Mouse (Mus musculus): ENCODE measurements around the gene BC055324. TPM values are rescaled to one million over a fixed set of nuclear protein-coding genes. Genes with fewer than 3 reads are reported as not detected.

Gene BC055324
- polyA plus RNA-seq, 2 experiments, result 19.6 to 21.1 TPM

- Histone ChIP-seq H3K27ac (replicated peaks; ENCODE audit: low read depth, low read length) (no peak overlapping the region), H3K4me3 (replicated peaks; ENCODE audit: low read length) (no peak overlapping the region), H3K4me1 (ENCODE audit: control insufficient read depth, insufficient read depth, low read length) (no peaks in the 10 kb centered on the region), H3K9ac (ENCODE audit: low read depth, low read length, severe bottlenecking) (no peak overlapping the region), H3K36me3 (ENCODE audit: control insufficient read depth, insufficient read depth, low read length) (peaks cover 20% of the 10 kb centered on the region), H3K4me2 (replicated peaks; ENCODE audit: low read depth, low read length, severe bottlenecking) (no peak overlapping the region), H3K9me3 (ENCODE audit: control insufficient read depth, low read length) (no peaks in the 10 kb centered on the region), H3K27me3 (ENCODE audit: control insufficient read depth, insufficient read depth, low read length) (no peaks in the 10 kb centered on the region)
- 98% methylated on average over 2 of the region's 2 CpGs for WGBS
- ATAC-seq (ENCODE audit: low FRiP score, low read depth) (no peak), DNase-seq (ENCODE audit: low spot score) (no peak)
- TF ChIP-seq POLR2A (IDR thresholded peaks at IDR 0.05; ENCODE audit: borderline replicate concordance, extremely low read depth, insufficient read depth, insufficient read length), result no peak
Observed at GRCm38 (mm10) chr1:163975088-163975487, 19.5 kb downstream of the BC055324 start.

DNA sequence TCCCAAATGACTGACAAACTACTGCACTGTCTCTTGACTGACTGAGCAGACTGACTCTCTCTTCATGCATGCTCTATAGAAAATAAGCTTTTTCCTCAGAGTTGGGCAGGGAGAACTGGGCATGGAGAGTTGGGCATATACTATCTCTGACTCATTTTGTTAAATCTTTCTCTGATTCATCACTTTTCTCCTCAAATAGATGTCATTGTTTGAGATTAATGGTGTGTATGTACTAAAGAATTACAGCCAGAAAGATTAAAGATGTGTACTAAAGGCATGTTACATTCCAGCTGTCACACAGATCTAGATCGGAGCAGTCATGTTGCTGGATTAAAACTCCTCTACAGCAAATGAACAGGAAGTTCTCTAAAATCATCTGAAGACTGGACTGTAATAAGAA, 20.1 kb downstream of the BC055324 start:
- H3K4me3 ChIP-seq (replicated peaks; ENCODE audit: low read length), result no peak overlapping the region
- WGBS, result 92% methylated on average over 1 of the region's 1 CpGs
- H3K9ac ChIP-seq (ENCODE audit: low read depth, low read length, severe bottlenecking), result no peak overlapping the region
- H3K4me1 ChIP-seq (ENCODE audit: control insufficient read depth, insufficient read depth, low read length), result no peaks in the 10 kb centered on the region
- ATAC-seq (ENCODE audit: low FRiP score, low read depth) (no peak), DNase-seq (ENCODE audit: low spot score) (no peak)
- no peaks in the 10 kb centered on the region for H3K27me3 ChIP-seq (ENCODE audit: control insufficient read depth, insufficient read depth, low read length)
- no peak overlapping the region for H3K27ac ChIP-seq (replicated peaks; ENCODE audit: low read depth, low read length)
- TF ChIP-seq POLR2A (IDR thresholded peaks at IDR 0.05; ENCODE audit: borderline replicate concordance, extremely low read depth, insufficient read depth, insufficient read length), result no peak
- no peaks in the 10 kb centered on the region for H3K9me3 ChIP-seq (ENCODE audit: control insufficient read depth, low read length)
- H3K36me3 ChIP-seq (ENCODE audit: control insufficient read depth, insufficient read depth, low read length), result peaks cover 14% of the 10 kb centered on the region
- H3K4me2 ChIP-seq (replicated peaks; ENCODE audit: low read depth, low read length, severe bottlenecking), result no peak overlapping the region

DNA sequence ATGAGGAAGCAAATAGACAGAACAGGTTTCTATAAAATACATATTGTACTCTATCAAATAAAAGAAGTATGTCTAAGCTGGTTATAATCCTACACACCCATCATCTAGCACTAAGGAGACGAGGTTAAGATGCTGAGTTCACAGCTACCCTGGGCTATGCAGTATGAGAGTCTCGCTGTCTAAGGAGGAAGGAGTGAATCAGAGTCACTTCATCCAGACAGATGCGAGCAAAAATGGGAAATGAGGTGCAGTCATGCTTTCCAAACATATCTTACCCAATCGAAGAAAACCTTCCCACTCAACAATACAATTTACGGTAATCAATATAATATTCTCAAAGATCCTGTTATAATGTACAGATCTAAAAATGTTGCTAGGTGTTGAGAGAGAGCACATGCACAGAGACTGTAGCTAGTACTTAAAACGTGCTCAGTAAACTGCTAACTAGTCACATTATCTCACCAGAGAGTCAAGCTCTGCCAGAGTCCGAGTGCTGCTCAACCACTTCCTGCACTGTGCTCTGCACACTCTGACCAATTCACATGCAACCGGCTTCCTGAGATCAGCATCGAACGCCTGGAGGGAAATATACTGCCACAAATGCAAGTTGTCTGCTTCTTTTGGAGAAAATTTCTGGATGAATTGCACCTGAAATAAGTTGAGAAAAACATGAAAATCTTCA, 30.4 kb downstream of the BC055324 start:
- Histone ChIP-seq H3K4me2 (replicated peaks; ENCODE audit: low read depth, low read length, severe bottlenecking) (no peak overlapping the region), H3K4me3 (replicated peaks; ENCODE audit: low read length) (no peak overlapping the region), H3K9ac (ENCODE audit: low read depth, low read length, severe bottlenecking) (no peak overlapping the region), H3K9me3 (ENCODE audit: control insufficient read depth, low read length) (no peaks in the 10 kb centered on the region), H3K4me1 (ENCODE audit: control insufficient read depth, insufficient read depth, low read length) (no peaks in the 10 kb centered on the region), H3K27ac (replicated peaks; ENCODE audit: low read depth, low read length) (no peak overlapping the region), H3K36me3 (ENCODE audit: control insufficient read depth, insufficient read depth, low read length) (peaks cover 39% of the 10 kb centered on the region), H3K27me3 (ENCODE audit: control insufficient read depth, insufficient read depth, low read length) (no peaks in the 10 kb centered on the region)
- ATAC-seq (ENCODE audit: low FRiP score, low read depth) (no peak), DNase-seq (ENCODE audit: low spot score) (no peak)
- WGBS, result 89% methylated on average over 10 of the region's 10 CpGs
- TF ChIP-seq POLR2A (IDR thresholded peaks at IDR 0.05; ENCODE audit: borderline replicate concordance, extremely low read depth, insufficient read depth, insufficient read length), result no peak

GRCm38 (mm10) chr1:163958036-163958435, 36.6 kb downstream of the BC055324 start:
- Histone ChIP-seq H3K4me1 (ENCODE audit: control insufficient read depth, insufficient read depth, low read length) (no peaks in the 10 kb centered on the region), H3K4me3 (replicated peaks; ENCODE audit: low read length) (no peak overlapping the region), H3K27me3 (ENCODE audit: control insufficient read depth, insufficient read depth, low read length) (no peaks in the 10 kb centered on the region), H3K9ac (ENCODE audit: low read depth, low read length, severe bottlenecking) (no peak overlapping the region), H3K36me3 (ENCODE audit: control insufficient read depth, insufficient read depth, low read length) (peaks cover 61% of the 10 kb centered on the region), H3K9me3 (ENCODE audit: control insufficient read depth, low read length) (no peaks in the 10 kb centered on the region), H3K27ac (replicated peaks; ENCODE audit: low read depth, low read length) (no peak overlapping the region), H3K4me2 (replicated peaks; ENCODE audit: low read depth, low read length, severe bottlenecking) (no peak overlapping the region)
- no peak for DNase-seq (ENCODE audit: low spot score)
- ATAC-seq (ENCODE audit: low FRiP score, low read depth), result no peak
- WGBS, result 64% methylated on average over 3 of the region's 3 CpGs
- TF ChIP-seq POLR2A (IDR thresholded peaks at IDR 0.05; ENCODE audit: borderline replicate concordance, extremely low read depth, insufficient read depth, insufficient read length), result no peak

DNA sequence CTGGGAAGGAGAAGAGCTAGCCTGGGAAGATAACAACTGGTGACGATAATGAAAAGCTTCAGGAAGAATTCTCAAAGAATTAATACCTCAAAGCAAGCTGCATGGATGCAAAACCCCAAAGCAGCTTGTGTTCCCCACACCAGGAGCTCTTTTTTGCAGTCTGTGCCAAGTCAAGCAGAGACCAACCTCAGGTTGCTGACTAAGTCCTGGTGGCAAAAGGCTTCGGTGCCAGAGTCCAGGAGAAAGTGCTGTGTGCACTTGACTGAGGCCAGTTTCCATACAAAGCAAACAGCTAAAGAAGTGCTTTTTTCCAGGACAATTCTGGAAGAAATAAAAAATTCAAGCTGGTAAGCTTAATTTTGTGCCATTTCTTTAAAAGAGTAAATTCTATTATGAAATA, 41.2 kb downstream of the BC055324 start:
- Histone ChIP-seq H3K36me3 (ENCODE audit: control insufficient read depth, insufficient read depth, low read length) (peaks cover 85% of the 10 kb centered on the region), H3K27ac (replicated peaks; ENCODE audit: low read depth, low read length) (no peak overlapping the region), H3K4me1 (ENCODE audit: control insufficient read depth, insufficient read depth, low read length) (no peaks in the 10 kb centered on the region), H3K9me3 (ENCODE audit: control insufficient read depth, low read length) (no peaks in the 10 kb centered on the region), H3K9ac (ENCODE audit: low read depth, low read length, severe bottlenecking) (no peak overlapping the region), H3K4me3 (replicated peaks; ENCODE audit: low read length) (no peak overlapping the region), H3K4me2 (replicated peaks; ENCODE audit: low read depth, low read length, severe bottlenecking) (no peak overlapping the region), H3K27me3 (ENCODE audit: control insufficient read depth, insufficient read depth, low read length) (no peaks in the 10 kb centered on the region)
- WGBS, result 88% methylated on average over 2 of the region's 2 CpGs
- no peak for ATAC-seq (ENCODE audit: low FRiP score, low read depth)
- no peak for TF ChIP-seq POLR2A (IDR thresholded peaks at IDR 0.05; ENCODE audit: borderline replicate concordance, extremely low read depth, insufficient read depth, insufficient read length)
- no peak for DNase-seq (ENCODE audit: low spot score)

Data from limb, embryonic 14.5 days (tissue).